Mouse (Mus musculus): ENCODE results near the gene Grsf1.

The Grsf1 gene

DNA sequence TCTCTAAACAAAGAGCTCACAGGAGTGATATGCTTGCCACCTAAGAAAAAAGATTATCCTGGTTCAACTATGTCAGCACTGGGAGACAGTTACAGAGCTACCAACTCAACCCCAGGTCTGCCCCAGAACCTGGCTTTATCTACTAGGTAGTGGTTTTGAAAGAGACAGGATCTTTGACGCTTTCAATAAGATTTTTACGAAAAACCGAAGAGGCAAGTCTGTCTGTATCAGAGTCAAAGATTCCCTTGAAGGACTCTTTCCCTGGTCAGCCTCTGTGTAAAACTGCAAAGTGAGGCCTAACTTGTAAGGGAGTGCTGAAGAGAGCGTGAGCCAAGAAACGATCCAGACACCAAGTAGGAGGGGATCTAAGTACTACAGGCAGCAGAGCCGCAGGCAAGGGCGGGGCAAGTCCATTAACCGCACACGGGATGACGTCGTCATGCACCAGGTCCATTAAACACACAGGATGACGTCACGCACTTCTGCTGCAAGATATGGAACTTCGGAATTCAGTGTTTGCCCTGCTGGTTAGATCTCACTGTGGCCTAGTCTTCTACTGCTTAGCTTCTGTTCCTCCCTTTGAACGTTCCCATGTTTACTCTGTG lies 12.7 kb upstream of the Grsf1 start:
- DNase-seq (ENCODE audit: low spot score) = no peak

GRCm38 (mm10) chr5:88687996-88688406 lies 12.0 kb upstream of the Grsf1 start:
- DNase-seq (ENCODE audit: low spot score) = no peak

DNA sequence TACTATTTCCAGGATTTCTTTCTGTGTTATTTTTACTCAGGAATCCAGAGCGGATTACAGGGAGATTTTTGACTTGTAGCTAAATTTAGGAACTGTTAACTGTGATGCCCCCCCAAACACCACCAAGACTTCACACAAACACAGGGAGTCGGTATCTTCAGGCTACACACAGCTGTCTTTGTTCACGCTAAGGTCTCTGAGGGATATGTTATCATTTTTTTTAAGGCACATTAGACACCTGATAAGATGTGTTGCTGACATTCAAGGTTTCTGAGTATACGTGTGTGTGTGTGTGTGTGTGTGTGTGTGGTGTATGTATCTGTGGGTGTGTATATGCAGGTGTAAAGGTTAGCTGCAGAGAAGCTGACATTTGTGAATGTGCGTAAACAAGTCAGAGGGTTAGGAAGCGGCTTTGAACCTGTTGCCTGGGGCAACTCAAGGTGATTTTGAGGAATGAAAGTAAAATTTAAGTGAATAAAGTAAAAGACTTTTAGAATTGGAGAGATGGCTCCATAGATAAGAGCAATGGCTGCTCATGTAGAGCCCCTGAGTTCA lies 9.9 kb upstream of the Grsf1 start:
- DNase-seq (ENCODE audit: low spot score) = no peak

GRCm38 (mm10) chr5:88685306-88685705 lies 9.3 kb upstream of the Grsf1 start:
- DNase-seq (ENCODE audit: low spot score) = no peak

GRCm38 (mm10) chr5:88684226-88684625 lies 8.3 kb upstream of the Grsf1 start:
- no peak for DNase-seq (ENCODE audit: low spot score)

DNA sequence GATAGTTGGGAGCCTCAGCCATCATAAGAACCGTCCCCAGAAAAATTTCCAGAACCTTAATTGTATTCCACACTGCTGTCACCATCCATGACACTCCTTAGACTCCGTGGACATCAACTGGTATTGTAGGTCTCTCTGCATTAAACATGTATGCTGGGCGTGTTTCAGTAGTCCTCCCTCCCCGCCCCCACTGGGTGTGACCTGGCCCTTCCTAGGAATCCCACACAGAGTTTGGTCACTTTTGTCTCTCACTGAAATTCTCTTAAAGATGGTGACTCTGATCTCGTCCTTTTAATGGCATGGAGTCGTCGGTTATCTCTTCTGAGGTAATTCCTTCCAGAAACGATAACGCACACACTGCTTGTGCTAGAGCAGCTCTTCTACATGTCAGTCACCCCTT lies 7.7 kb upstream of the Grsf1 start:
- no peak for DNase-seq (ENCODE audit: low spot score)

GRCm38 (mm10) chr5:88680567-88680966 lies 4.6 kb upstream of the Grsf1 start:
- no peak for DNase-seq (ENCODE audit: low spot score)

DNA sequence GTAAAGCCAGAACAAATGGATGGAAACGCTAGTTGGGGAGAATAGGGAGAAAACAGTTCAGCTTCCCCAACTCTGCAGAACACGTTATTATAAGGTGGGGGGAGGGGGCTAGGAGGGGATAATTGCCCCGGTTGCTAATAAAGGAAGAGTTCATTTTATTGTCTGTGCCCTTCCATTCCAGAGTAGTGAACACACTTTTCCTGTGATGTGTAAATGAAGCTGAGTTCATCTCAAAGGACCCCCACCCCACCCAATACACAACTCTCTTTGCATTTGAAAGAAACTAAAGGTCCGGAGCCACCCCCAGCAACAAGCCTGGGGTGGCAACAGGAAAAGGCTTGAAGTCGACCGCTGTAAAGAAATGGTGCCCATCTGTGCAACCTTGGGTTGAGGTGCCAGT lies 3.4 kb upstream of the Grsf1 start:
- DNase-seq (ENCODE audit: low spot score) = no peak

GRCm38 (mm10) chr5:88678929-88679328 lies 3.0 kb upstream of the Grsf1 start:
- DNase-seq (ENCODE audit: low spot score) = no peak

DNA sequence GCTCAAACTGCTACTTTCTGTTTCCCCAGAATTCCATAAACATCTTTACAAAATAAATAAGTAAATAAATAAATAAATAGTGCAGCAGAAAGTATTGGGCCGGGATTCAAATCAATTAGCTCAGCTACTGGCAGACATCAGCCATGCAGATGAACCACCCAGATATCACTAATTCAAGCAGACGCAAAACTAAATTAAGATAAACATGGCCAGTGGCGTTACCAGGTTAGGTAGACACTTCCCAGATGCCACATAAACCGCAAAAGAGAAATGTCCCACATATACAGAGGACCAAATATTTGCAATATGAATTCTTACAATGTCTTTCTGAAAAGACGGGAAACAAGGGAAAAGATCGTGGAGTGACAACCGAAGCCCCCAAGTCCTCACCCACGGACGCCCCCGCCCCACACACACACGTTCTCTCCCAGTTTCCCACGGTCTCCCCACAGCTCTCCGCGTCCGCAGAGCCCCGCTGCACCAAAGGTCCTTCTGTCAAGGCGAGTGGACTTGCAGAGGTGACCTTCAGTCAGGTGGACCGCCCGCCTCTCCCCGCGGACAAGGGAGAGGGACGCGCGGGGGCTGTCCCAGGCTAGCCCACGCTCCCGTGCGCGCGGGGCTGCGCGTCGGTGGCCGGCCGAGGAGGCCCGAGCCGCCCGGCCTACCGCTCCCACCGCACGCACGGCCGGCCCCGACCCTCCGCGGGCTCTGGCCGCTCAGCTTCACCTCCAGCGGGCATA lies 1.1 kb downstream of the Grsf1 start:
- DNase-seq (ENCODE audit: low spot score) = no peak

DNA sequence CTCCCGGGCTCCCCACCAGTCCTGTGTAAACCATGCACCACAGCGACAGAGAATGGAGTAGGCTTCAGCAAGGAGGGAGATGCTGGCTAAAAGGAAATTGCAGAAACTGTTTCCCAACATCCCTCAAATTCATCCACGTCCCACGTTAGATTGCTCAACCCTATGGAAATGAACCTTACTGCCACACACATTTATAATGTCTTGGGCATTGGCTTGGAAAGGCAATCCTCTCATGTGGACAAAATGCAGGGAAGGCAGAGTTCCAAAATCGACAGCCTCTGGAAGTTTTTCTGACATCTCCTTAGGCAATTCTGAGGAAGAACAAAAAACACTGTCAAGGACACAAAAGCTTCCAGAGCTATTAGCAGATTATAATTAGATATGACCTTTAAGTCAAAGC lies 12.1 kb downstream of the Grsf1 start:
- no peak for DNase-seq (ENCODE audit: low spot score)

- DNase-seq (ENCODE audit: low spot score) = no peak
Observed at GRCm38 (mm10) chr5:88663151-88663550, 12.8 kb downstream of the Grsf1 start.

GRCm38 (mm10) chr5:88657868-88658267 lies 18.1 kb downstream of the Grsf1 start:
- no peak for DNase-seq (ENCODE audit: low spot score)

DNA sequence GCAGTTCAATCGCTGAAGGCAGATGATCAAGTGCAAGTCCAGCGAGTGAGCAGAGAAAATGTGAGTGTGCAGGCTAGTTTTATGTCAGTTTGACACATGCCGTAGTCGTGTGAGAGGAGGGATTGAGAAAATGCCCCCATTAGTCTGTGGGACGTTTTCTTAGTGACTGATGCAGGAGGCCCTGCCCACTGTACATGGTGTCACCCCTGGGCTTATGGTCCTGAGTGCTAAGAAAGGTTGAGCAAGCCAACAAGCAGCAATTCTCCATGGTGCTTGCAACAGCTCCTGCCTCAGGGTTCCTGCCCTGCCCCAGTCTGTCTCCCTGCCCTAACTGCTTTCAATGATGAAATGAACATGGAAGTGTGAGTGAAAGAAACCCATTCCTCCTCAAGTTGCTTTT lies 23.4 kb downstream of the Grsf1 start:
- DNase-seq (ENCODE audit: low spot score) = no peak

- DNase-seq (ENCODE audit: low spot score) = no peak
Observed at GRCm38 (mm10) chr5:88649250-88650173, 26.5 kb downstream of the Grsf1 start.

DNA sequence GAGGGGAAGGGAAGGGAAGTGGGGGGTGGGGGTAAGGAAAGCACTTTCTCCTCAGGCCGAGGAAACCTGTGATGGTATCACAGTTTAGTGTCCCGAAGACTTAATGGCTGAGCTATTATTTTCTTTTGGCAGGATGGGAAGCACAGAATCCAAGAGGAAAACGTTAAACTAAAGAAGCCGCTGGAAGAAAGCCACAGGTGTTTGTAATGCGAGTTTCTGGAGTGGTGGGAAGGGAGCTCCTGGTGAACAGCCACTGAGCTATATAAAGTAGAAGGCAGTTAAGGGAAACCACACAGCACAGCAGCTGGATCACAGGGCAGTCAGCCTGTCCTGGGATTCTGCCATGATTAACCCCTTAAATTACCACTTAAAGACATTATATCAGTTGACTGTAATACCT lies 30.6 kb downstream of the Grsf1 start:
- no peak for DNase-seq (ENCODE audit: low spot score)

- no peak for DNase-seq (ENCODE audit: low spot score)
Observed at GRCm38 (mm10) chr5:88644901-88645300, 31.1 kb downstream of the Grsf1 start.

- DNase-seq (ENCODE audit: low spot score) = peak; percentile 57
Observed at GRCm38 (mm10) chr5:88643491-88643890, 32.5 kb downstream of the Grsf1 start.

DNA sequence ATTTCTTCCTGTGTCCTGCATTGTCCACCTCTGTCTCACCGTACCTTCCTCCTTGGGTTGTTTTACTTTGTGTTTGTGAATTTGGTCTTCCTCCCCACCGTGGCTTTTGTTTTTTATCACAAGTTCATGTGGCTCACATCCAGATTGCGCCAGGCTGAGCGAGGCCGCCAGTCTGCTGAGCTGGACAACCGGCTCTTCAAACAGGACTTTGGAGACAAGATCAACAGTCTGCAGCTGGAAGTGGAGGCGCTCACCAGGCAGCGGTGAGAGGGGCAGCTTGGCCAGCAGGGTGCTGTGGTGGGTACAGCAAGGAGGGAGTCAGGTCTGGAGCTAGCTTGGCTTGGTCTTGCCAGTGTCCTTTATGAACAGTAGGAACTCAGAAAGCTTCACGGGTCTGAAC lies 33.2 kb downstream of the Grsf1 start:
- DNase-seq (ENCODE audit: low spot score) = peak; percentile 43

DNA sequence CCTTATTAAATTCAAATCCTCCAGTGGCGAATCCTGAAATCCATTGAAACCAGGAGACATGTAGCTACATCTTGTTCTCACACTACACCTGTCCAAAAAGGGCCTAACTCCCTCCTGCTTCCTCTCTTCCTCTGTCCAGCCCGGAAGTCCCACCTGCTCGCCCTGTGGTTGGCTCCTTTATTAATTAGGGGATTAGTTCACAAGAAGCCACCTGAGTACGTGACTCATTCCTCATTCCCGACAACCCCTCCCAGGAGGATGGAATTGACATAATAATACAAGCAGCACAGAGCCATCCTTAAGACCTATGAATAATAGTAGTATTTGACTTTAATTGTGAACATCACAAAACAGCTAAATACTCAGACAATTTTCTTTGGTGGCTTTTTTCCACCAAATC lies 41.9 kb downstream of the Grsf1 start:
- DNase-seq (ENCODE audit: low spot score) = no peak

- no peak for DNase-seq (ENCODE audit: low spot score)
Observed at GRCm38 (mm10) chr5:88632463-88632862, 43.5 kb downstream of the Grsf1 start.

GRCm38 (mm10) chr5:88631545-88631944 lies 44.4 kb downstream of the Grsf1 start:
- DNase-seq (ENCODE audit: low spot score) = no peak

DNA sequence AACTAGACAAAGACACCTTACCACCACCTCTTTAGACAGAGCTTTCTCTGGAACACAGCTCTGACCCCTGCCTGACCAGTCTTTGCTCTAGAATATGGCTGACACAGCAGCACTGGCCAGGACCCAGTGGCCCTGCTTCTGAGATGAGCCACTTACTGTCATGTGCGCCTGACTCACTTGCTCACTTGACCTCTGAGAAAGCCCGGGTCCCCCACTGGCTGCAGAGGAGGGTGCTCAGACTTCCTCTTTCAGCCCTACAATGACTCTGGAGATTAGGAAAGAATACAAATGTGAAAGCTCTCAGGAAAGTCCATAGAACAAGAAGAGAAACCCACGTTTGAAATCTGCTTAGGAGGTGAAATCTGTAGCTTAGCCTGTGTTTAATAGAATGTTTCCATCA lies 45.1 kb downstream of the Grsf1 start:
- DNase-seq (ENCODE audit: low spot score) = no peak

Data from ovary, postnatal 36 days (tissue).